Mouse (Mus musculus) stomach, adult 2 months (tissue): Measurements from ENCODE around the gene Rnf5. TPM values are rescaled to one million over a fixed set of nuclear protein-coding genes. Genes with fewer than 3 reads are reported as not detected.

Source experiments
- polyA plus RNA-seq: library from polyadenylated mRNA; depleted of rRNA; stranded (reverse); fragments of >200 nt; gene quantifications from 2 replicates; pipeline ENCODE4 v1.2.3, GENCODE M21; 2012; rRNA removed

The Rnf5 gene
- 56.7 and 59.0 TPM in 2 replicates for polyA plus RNA-seq

DNA sequence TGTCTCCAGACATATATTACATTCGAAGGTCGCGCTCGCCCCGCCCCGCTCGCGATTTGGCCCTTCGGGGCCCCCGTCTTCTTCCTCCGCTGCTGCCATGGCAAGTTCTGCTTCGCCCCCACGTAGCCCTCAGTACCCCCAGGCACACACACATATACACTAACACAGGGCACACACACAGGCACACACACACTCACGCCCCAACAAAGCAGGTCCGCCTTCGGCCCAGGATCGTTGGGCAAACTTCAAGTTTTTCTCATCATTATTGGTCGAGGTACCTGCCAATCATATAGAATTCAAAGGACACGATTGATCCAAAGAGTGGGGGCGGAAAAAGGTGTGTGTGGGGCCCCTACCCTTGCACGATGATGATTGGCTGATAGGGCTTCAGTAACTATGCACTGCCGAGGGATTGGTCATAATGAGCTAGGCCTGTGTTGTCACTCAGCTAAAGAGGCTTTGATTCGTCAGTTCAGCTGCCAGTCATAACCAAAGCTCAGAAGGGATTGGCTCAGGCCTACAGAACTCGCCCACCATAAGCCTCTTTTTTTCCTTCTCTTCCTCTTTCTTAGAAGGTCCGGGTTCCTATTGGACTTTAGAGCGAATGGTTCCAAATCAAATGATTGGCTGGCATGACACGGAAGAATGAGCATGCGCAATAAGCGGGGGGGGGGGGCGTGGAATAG, at the start of gene Rnf5:
Gene Rnf5, minus strand, starts transcription at position 316 of the 686 bp plus-strand sequence.

DNA sequence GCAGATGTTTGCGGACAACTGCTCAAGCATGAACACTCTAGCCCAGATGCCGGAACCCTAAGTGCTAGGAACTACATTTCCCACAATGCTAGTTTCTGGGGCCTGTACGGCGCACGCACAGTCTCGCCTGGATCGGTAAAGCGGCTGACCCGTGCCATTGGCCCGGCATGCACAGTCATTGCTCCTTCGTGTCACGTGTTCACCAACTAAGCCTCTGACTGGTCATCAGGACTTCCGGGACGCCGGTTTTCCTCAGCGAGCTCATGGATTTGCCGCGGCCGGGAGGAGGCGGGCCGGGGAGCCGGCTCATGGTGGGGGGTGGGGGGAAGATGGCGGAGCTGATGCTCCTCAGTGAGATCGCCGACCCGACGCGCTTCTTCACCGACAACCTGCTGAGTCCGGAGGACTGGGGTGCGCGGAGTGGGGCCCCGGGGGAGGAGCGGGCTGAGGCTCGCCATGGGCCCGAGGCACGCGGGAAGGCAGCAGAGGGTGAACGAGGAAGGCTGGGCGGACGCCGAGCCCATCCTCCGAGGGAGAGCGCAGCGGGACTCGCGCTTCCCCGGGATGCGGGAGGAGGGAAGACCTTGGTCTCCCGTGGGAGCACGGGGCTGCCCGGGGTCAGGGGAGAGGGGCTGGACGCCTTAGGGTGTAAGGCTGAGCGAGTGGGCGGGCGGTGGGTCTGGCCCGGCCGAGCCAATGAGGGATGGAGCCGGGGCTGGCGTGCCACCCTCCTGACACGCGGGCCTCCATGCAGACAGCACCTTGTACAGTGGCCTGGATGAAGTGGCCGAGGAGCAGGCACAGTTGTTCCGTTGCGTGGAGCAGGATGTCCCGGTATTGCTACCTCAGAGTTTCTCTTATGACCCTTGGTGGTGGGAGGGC, 43.7 kb upstream of the Rnf5 start, which contains the start of gene Atf6b:
Gene Atf6b, plus strand, starts transcription at position 241 of the 882 bp plus-strand sequence.

DNA sequence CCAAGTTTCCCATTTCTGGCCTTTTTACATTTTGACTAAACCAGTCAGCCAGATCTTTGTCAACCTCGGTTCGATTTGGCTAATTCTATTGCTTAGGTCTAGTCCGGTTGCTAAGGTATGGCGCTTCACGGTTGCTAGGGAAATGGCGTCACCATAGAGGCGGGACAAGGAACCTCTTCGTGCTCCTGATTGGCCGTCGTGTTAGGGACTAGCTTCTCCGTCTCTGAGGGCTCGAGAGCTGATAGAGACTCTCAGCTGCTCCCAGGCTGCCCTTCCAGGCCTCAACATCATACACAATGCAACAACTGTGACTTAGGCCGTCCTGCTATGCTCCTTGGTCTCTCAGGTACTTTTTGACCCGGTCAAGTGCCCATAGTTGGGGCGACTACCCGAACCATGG, 41.1 kb upstream of the Rnf5 start, which contains the start of gene Fkbpl:
Gene Fkbpl, plus strand, starts transcription at position 157 of the 400 bp plus-strand sequence.

DNA sequence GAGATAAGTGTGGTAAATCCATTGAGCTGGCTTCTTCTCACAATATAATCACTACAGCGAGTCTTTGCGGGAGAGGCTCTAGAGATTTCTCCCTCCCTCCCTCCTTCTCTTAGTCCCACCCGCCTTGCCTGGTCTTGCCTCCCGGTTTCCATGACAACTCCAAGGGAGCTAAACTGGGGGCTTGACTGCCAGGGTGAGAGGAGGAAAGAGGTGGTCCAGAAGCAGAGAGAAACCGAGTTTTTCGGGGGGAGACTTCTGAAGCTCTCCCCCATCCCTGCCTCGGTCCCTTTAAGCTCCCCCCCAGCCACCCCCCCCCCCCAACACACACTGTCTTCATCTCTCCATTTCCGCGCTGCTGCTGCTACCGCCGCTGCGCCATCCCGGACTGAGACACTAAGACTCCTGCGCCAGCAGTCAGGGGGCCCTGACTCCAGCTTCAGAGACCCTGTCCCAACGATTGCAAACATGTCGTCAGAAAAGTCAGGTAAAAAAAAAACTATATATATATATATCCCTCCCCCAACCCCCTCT, 25.8 kb upstream of the Rnf5 start, which contains the start of gene Prrt1:
Gene Prrt1, plus strand, starts transcription at position 313 of the 531 bp plus-strand sequence.

DNA sequence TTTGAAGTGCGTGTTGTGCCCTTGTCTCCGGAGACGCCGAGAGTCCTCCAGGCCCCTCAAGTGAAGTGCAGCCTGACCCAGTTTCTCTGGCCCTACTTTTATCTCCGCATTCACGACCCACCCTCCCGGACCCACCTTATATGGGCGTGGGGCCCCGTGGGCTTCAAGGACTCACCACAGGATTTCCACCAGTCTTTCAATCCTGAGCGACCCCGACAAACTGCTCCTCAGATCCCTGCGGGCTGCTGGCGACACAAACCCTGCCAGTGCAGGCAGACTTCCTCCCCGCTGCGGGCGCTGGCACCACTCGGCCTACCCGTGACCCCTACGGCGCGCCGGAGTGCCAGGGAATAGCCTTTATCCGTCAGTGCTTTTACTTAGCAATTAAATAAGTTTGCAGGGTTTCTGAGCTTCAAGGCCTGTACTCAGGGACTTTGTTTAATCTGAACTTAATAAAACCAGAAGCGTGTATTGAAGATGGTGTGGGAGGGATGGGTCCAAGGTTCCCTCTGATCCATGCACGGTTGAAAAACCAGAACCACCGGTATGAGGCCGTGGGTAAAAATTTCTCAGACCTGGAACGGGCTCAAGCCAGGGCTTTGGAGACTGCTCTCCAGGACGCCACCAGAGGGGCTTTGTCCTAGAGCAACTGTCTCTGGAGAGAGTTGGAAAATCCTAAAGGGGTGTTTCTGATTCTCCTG, 24.6 kb upstream of the Rnf5 start, which contains the start of gene Ppt2:
Gene Ppt2, minus strand, starts transcription at position 568 of the 701 bp plus-strand sequence.

DNA sequence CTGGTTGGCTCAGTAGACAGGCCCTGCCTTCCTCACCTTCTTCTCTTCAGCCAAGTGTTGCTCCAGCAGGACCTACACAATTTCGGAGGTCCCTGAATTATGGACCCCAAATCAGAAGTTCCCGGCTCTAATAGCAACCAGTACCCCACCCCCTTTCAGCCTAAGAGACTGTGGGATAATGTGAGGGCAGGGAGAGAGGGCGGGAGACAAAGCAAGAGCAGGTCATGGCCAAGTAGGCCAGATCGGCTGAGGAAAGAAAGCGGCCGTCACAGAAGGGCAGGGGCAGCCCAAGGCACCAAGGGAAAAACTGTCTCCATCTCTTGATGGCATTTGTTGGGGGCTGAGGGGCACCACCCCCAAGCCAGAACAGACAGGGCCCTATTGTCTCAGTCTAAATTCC, 12.4 kb upstream of the Rnf5 start, which contains the start of gene Egfl8:
Gene Egfl8, minus strand, starts transcription at position 101 of the 400 bp plus-strand sequence.

DNA sequence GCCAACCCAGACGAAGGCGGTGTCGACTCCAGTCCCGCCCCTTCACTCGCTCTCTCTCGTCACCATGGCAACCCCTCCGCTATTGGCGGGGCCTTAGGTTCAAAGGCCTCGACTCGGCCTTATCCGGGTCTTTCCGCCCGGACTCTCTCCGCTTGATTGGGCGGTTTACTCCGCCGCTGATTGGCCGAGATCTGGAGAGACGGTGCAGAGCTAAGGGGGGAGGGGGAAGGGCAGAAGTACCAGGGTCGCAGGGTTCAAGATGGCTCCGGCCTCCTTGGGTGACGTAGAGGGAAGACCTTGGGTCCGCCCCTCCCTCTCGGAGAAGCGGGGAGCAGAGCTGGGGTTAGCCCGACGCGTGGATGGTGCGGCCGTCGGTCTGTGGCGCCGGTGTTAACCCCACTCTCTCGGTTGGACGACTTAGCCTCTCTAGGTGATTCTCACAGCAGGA, 595 bp upstream of the Rnf5 start, which contains the start of gene Agpat1:
Gene Agpat1, plus strand, starts transcription at position 202 of the 448 bp plus-strand sequence.

DNA sequence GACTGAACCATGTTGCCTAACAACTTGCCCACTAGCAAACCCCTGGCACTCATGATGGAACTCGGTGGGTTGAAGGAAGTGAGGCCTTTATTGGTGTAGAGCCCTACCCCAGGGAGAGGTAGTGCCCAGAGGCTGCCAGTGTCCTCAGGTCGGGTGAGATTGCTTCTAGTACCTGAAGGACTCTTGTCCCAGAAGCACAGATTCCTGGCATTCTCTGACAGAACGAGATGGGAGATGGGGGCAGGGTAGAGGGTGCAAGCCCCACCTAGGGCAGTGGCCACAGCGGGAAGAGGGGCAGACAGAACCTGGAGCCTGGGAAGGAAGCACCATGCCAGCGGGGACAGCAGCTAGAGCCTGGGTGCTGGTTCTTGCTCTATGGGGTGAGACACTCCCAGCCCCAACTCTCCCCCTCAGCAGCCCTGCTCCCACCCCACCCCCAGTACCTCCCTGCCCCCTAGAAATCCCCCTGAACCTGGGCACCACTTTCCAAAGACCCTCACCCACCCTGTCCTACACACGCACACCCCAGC, 5.9 kb downstream of the Rnf5 start, which contains the start of gene Ager:
Gene Ager, plus strand, starts transcription at position 297 of the 530 bp plus-strand sequence.

DNA sequence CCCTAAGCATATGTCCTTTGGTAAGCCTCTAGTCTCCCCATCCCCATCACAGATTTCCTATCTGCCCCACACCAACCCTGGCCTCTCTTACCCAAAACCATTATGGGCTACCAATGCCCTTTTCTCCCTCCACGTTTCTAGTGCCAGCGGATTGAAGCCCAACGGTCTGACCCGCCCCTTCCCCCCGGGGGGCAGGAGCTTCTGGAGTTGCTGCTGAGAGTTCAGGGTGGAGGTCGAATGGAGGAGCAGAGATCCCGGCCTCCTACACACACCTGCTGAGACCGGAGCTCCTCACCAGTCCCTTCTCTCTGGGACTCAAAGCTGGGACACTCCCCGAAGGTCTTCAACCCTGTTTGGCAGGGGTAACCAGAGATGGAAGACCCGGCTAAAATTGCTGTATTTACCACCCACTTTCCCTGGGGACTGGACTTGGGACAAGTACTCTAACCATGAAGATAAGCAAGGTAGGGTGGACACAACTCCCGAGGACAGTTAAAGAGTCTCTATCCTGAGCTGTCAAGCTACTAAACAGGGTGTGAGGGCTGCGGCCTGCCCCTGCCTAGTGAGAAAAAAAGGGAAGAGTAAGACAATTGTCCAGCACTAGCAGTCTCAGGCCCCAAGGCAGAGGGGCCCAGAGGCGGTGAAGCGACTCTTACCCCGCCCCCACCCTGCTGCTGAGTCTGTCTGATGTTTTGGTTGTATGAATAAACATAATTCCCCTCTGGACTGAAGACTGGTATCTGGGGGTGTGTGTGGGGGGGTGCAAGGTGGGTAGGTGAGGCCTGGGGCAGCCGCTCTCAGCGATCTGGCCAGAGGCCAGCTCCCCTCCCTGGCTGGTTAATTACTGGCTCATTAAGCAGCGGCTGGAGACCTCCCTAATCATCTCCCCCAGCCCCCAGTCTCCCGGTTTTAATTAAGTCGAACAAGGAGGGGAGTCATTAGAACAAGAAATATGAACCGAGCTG, 12.2 kb downstream of the Rnf5 start, which contains the start of gene Pbx2:
Gene Pbx2, plus strand, starts transcription at position 238 of the 965 bp plus-strand sequence.

DNA sequence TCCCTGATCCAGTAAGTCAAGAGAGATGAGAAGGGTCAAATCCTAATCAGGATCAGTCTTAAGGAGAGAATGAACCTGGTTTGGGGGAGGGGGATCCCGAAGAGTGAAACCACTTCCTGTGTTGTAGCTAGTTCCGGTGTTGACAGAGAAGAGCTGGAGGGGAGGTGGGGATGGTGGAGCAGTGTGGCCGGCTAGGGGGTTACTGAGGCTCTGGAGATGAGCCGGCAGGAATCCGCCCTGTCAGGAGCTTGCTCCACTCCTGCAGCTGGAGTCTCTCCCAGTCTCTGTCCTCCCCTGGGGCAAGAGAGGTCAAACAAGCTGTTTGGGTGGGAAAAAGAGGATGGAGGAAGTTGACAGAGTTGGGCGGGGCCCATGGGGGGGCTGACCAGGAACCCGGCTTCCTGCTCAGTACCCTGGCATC, 13.8 kb downstream of the Rnf5 start, which contains the start of gene Gpsm3:
Gene Gpsm3, plus strand, starts transcription at position 126 of the 421 bp plus-strand sequence.

DNA sequence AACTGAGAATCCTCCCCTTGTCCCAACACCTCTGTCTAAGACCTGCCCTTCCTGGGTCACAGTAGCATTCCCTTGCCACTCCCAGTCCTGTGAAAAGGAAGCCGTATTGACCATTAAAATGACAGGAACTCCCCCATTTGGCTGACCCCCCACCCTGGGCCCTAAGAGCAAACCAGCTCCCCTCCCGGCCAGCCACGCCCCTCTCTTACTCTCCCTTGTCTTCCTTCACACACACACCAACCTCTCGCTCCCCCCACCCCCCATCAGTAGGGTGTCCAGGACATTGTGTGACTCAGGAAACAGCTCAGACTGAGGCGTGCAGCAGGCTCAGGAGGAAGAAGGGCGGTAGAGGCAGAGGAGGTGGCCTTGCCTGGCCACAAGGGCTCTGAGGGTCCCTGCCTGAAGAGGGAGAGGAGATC, 39.5 kb downstream of the Rnf5 start, which contains the start of gene Notch4:
Gene Notch4, plus strand, starts transcription at position 266 of the 419 bp plus-strand sequence.

Other genes with a start within 250 kb of the Rnf5 start
- 0.03 and 0.19 TPM in 2 replicates for gene Btnl2, start 248.9 kb downstream of the Rnf5 start, polyA plus RNA-seq
- 0.12 TPM in 1 of 2 replicates, not detected in the other for gene Btnl1, start 226.6 kb downstream of the Rnf5 start, polyA plus RNA-seq
- 0.17 TPM in 1 of 2 replicates, not detected in the other for gene BC051142, start 204.9 kb downstream of the Rnf5 start, polyA plus RNA-seq
- 1.1 and 1.3 TPM in 2 replicates for gene Btnl4, start 126.4 kb downstream of the Rnf5 start, polyA plus RNA-seq
- gene Btnl6, start 86.3 kb downstream of the Rnf5 start, polyA plus RNA-seq, result 0.04 TPM in 1 of 2 replicates, not detected in the other
- gene Notch4, start 39.4 kb downstream of the Rnf5 start, polyA plus RNA-seq, result 13.3 and 22.9 TPM in 2 replicates
- 3.2 and 4.9 TPM in 2 replicates for gene Gpsm3, start 13.9 kb downstream of the Rnf5 start, polyA plus RNA-seq
- 16.0 and 17.3 TPM in 2 replicates for gene Pbx2, start 12.4 kb downstream of the Rnf5 start, polyA plus RNA-seq
- 0.43 and 0.59 TPM in 2 replicates for gene Ager, start 5.8 kb downstream of the Rnf5 start, polyA plus RNA-seq
- gene Agpat1, start 572 bp upstream of the Rnf5 start, polyA plus RNA-seq, result 136 and 169 TPM in 2 replicates
- 0.74 and 1.6 TPM in 2 replicates for gene Egfl8, start 12.3 kb upstream of the Rnf5 start, polyA plus RNA-seq
- gene Ppt2, start 24.8 kb upstream of the Rnf5 start, polyA plus RNA-seq, result 20.9 and 22.1 TPM in 2 replicates
- 4.0 and 4.6 TPM in 2 replicates for gene Prrt1, start 25.8 kb upstream of the Rnf5 start, polyA plus RNA-seq
- gene Fkbpl, start 41.1 kb upstream of the Rnf5 start, polyA plus RNA-seq, result 1.4 and 2.8 TPM in 2 replicates
- gene Atf6b, start 43.5 kb upstream of the Rnf5 start, polyA plus RNA-seq, result 40.9 and 47.9 TPM in 2 replicates
- 14.8 and 21.3 TPM in 2 replicates for gene Tnxb, start 66.8 kb upstream of the Rnf5 start, polyA plus RNA-seq
- 9.3 and 13.4 TPM in 2 replicates for gene C4b, start 140.2 kb upstream of the Rnf5 start, polyA plus RNA-seq
- gene Cyp21a1, start 200.9 kb upstream of the Rnf5 start, polyA plus RNA-seq, result 1.1 and 3.1 TPM in 2 replicates
- gene Stk19, start 233.3 kb upstream of the Rnf5 start, polyA plus RNA-seq, result 31.6 and 34.6 TPM in 2 replicates
- 34.4 and 36.4 TPM in 2 replicates for gene Dxo, start 233.3 kb upstream of the Rnf5 start, polyA plus RNA-seq
- 44.5 and 47.7 TPM in 2 replicates for gene Skiv2l, start 246.5 kb upstream of the Rnf5 start, polyA plus RNA-seq
- 11.5 and 13.1 TPM in 2 replicates for gene Nelfe, start 246.7 kb upstream of the Rnf5 start, polyA plus RNA-seq